Mouse (Mus musculus): ENCODE measurements around the gene Ajap1. TPM values are rescaled to one million over a fixed set of nuclear protein-coding genes. Genes with fewer than 3 reads are reported as not detected.

Ajap1 gene
- polyA plus RNA-seq (2014; fragmentation: Nextera tagmentation; extraction: Ambion mirVana), result 0.59 and 0.65 TPM in 2 replicates

GRCm38 (mm10) chr4:153482459-153483338 is at the start of gene Ajap1:
TSS of gene Ajap1 (minus strand) at chr4:153482811.
- peaks cover 70% of the 10 kb centered on the region for H3K27me3 ChIP-seq (replicated peaks; ENCODE audit: control insufficient read depth, insufficient read depth, low read length)
- H3K9me3 ChIP-seq (ENCODE audit: control insufficient read depth, low read length), result no peaks in the 10 kb centered on the region
- peak within 1 kb of the TSS; percentile 45 for H3K4me3 ChIP-seq (ENCODE audit: low read depth, low read length)
- DNase-seq (ENCODE audit: low spot score), result peak; percentile 12
- H3K4me1 ChIP-seq (ENCODE audit: control insufficient read depth, insufficient read depth, low read length), result peaks cover 11% of the 10 kb centered on the region; the same call in 1 of the 2 replicates
- peak within 1 kb of the TSS; percentile 46 for H3K9ac ChIP-seq (ENCODE audit: low read depth, low read length)
- H3K27ac ChIP-seq (replicated peaks; ENCODE audit: low read depth, low read length), result no peak within 1 kb of the TSS
- peak; percentile 31; the same call in 1 of the 2 replicates for ATAC-seq (ENCODE audit: low read depth)
- no peaks in the 10 kb centered on the region for H3K36me3 ChIP-seq (ENCODE audit: control insufficient read depth, insufficient read depth, low read length)
- WGBS, result 0% methylated on average over 24 of the region's 114 CpGs
- H3K4me2 ChIP-seq (ENCODE audit: low read depth, low read length), result peak within 1 kb of the TSS; percentile 84

DNA sequence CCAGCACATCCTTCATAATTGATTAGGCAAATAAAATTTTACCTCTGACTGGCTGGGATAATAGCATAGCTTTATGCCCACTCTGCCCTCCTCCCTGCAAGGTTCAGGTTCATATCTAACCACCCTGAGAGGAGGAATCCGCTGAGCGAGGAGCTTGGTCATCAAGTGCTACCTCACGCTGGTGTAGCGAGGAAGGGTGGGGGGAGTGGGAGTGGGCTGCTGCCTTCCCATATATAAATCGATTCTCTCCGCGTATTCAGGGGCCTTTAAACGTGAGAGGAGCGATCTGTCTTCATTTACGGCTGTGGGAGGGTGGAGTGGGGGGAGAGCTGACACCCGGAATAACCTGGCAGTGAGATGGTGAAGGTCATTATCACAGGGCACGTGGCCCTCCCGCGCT is 47.9 kb upstream of the Ajap1 start:
- DNase-seq (ENCODE audit: low spot score), result no peak

GRCm38 (mm10) chr4:153521601-153522000 is 39.0 kb upstream of the Ajap1 start:
- H3K9ac ChIP-seq (ENCODE audit: low read depth, low read length), result no peak overlapping the region
- H3K4me1 ChIP-seq (ENCODE audit: control insufficient read depth, insufficient read depth, low read length), result no peaks in the 10 kb centered on the region
- no peaks in the 10 kb centered on the region for H3K36me3 ChIP-seq (ENCODE audit: control insufficient read depth, insufficient read depth, low read length)
- no peak overlapping the region for H3K4me2 ChIP-seq (ENCODE audit: low read depth, low read length)
- DNase-seq (ENCODE audit: low spot score) (no peak), ATAC-seq (ENCODE audit: low read depth) (no peak)
- 83% methylated on average over 1 of the region's 1 CpGs for WGBS
- no peaks in the 10 kb centered on the region for H3K27me3 ChIP-seq (replicated peaks; ENCODE audit: control insufficient read depth, insufficient read depth, low read length)
- no peak overlapping the region for H3K27ac ChIP-seq (replicated peaks; ENCODE audit: low read depth, low read length)
- no peaks in the 10 kb centered on the region for H3K9me3 ChIP-seq (ENCODE audit: control insufficient read depth, low read length)
- no peak overlapping the region for H3K4me3 ChIP-seq (ENCODE audit: low read depth, low read length)

More for the DNA sequence above, 47.9 kb upstream of the Ajap1 start:
- Histone ChIP-seq H3K27ac (replicated peaks; ENCODE audit: low read depth, low read length) (no peak overlapping the region), H3K27me3 (replicated peaks; ENCODE audit: control insufficient read depth, insufficient read depth, low read length) (no peaks in the 10 kb centered on the region), H3K4me2 (ENCODE audit: low read depth, low read length) (no peak overlapping the region), H3K4me1 (ENCODE audit: control insufficient read depth, insufficient read depth, low read length) (no peaks in the 10 kb centered on the region), H3K36me3 (ENCODE audit: control insufficient read depth, insufficient read depth, low read length) (no peaks in the 10 kb centered on the region), H3K9ac (ENCODE audit: low read depth, low read length) (no peak overlapping the region), H3K4me3 (ENCODE audit: low read depth, low read length) (no peak overlapping the region), H3K9me3 (ENCODE audit: control insufficient read depth, low read length) (no peaks in the 10 kb centered on the region)
- no peak for ATAC-seq (ENCODE audit: low read depth)
- 44% methylated on average over 14 of the region's 14 CpGs for WGBS

GRCm38 (mm10) chr4:153519888-153520287 is 37.3 kb upstream of the Ajap1 start:
- Histone ChIP-seq H3K27ac (replicated peaks; ENCODE audit: low read depth, low read length) (no peak overlapping the region), H3K36me3 (ENCODE audit: control insufficient read depth, insufficient read depth, low read length) (no peaks in the 10 kb centered on the region), H3K9me3 (ENCODE audit: control insufficient read depth, low read length) (no peaks in the 10 kb centered on the region), H3K9ac (ENCODE audit: low read depth, low read length) (no peak overlapping the region), H3K27me3 (replicated peaks; ENCODE audit: control insufficient read depth, insufficient read depth, low read length) (no peaks in the 10 kb centered on the region), H3K4me3 (ENCODE audit: low read depth, low read length) (no peak overlapping the region), H3K4me2 (ENCODE audit: low read depth, low read length) (no peak overlapping the region), H3K4me1 (ENCODE audit: control insufficient read depth, insufficient read depth, low read length) (no peaks in the 10 kb centered on the region)
- ATAC-seq (ENCODE audit: low read depth) (no peak), DNase-seq (ENCODE audit: low spot score) (no peak)
- WGBS, result 77% methylated on average over 3 of the region's 3 CpGs

DNA sequence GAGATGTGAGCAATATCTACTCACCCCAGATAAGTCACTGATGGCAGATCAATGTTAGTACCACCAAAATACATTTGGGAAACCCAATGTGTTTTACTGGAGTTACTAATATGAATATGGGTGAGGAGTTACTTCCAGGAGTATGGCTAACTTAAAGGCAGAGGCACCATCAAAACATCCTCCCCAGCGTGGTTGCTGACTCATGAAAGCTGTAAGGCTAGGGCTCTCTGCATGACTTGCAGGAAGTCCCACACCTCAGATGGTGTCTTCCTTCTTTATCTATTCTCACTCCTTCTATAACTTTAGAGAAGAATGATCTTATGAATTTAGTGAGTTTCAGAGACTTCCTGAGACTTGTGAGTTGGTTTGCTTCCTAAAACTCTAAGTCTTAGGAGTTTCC is 36.7 kb upstream of the Ajap1 start:
- ATAC-seq (ENCODE audit: low read depth) (no peak), DNase-seq (ENCODE audit: low spot score) (no peak)
- Histone ChIP-seq H3K27ac (replicated peaks; ENCODE audit: low read depth, low read length) (no peak overlapping the region), H3K36me3 (ENCODE audit: control insufficient read depth, insufficient read depth, low read length) (no peaks in the 10 kb centered on the region), H3K9me3 (ENCODE audit: control insufficient read depth, low read length) (no peaks in the 10 kb centered on the region), H3K9ac (ENCODE audit: low read depth, low read length) (no peak overlapping the region), H3K27me3 (replicated peaks; ENCODE audit: control insufficient read depth, insufficient read depth, low read length) (no peaks in the 10 kb centered on the region), H3K4me2 (ENCODE audit: low read depth, low read length) (no peak overlapping the region), H3K4me3 (ENCODE audit: low read depth, low read length) (no peak overlapping the region), H3K4me1 (ENCODE audit: control insufficient read depth, insufficient read depth, low read length) (no peaks in the 10 kb centered on the region)
- WGBS, result 79% methylated on average over 1 of the region's 1 CpGs

DNA sequence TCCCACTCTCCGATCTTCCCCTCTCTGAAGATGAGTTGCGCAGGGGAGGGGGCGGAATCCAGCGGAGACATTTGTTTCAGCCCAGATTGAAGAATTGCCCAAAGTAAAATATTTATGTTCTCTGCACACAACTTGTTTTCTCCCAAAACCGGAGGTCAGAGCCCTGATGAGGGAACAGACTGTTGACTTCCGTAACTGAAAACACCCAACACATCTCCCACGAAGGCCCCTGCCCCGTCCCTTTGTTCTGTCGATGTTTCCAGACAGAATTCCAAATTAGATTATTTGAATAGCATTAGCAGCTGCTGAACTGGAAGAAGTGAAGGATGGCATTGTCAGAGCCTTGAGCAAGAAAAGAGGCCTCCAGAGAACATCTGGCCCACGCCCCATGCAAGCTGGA is 33.2 kb upstream of the Ajap1 start:
- Histone ChIP-seq H3K36me3 (ENCODE audit: control insufficient read depth, insufficient read depth, low read length) (no peaks in the 10 kb centered on the region), H3K27ac (replicated peaks; ENCODE audit: low read depth, low read length) (no peak overlapping the region), H3K4me3 (ENCODE audit: low read depth, low read length) (no peak overlapping the region), H3K4me2 (ENCODE audit: low read depth, low read length) (no peak overlapping the region), H3K9ac (ENCODE audit: low read depth, low read length) (no peak overlapping the region), H3K9me3 (ENCODE audit: control insufficient read depth, low read length) (no peaks in the 10 kb centered on the region), H3K27me3 (replicated peaks; ENCODE audit: control insufficient read depth, insufficient read depth, low read length) (no peaks in the 10 kb centered on the region), H3K4me1 (ENCODE audit: control insufficient read depth, insufficient read depth, low read length) (no peaks in the 10 kb centered on the region)
- DNase-seq (ENCODE audit: low spot score) (no peak), ATAC-seq (ENCODE audit: low read depth) (no peak)
- 49% methylated on average over 10 of the region's 10 CpGs for WGBS

- Histone ChIP-seq H3K36me3 (ENCODE audit: control insufficient read depth, insufficient read depth, low read length) (no peaks in the 10 kb centered on the region), H3K9ac (ENCODE audit: low read depth, low read length) (no peak overlapping the region), H3K4me1 (ENCODE audit: control insufficient read depth, insufficient read depth, low read length) (no peaks in the 10 kb centered on the region), H3K4me3 (ENCODE audit: low read depth, low read length) (no peak overlapping the region), H3K9me3 (ENCODE audit: control insufficient read depth, low read length) (no peaks in the 10 kb centered on the region), H3K27ac (replicated peaks; ENCODE audit: low read depth, low read length) (no peak overlapping the region), H3K27me3 (replicated peaks; ENCODE audit: control insufficient read depth, insufficient read depth, low read length) (no peaks in the 10 kb centered on the region), H3K4me2 (ENCODE audit: low read depth, low read length) (no peak overlapping the region)
- WGBS, result 82% methylated on average over 6 of the region's 6 CpGs
- DNase-seq (ENCODE audit: low spot score) (no peak), ATAC-seq (ENCODE audit: low read depth) (no peak)
Measured at GRCm38 (mm10) chr4:153514071-153514470, 31.5 kb upstream of the Ajap1 start.

DNA sequence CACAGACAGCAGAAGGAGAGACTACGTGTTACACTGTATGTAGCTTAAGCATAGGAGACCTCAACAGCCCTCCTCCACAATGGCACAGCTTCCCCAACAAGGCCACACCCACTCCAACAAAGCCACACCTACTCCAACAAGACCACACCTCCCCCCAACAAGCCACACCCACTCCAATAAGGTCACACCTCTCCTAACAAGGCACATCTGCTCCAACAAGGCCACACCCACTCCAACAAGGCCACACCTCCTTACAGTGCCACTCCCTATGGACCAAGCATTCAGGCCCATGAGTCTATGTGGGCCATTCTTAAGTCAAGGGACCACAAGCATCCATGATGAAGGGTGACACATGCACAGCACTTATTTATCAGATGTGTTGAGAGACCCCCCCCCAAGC is 28.9 kb upstream of the Ajap1 start:
- WGBS, result 100% methylated on average over 1 of the region's 1 CpGs
- H3K4me2 ChIP-seq (ENCODE audit: low read depth, low read length), result no peak overlapping the region
- ATAC-seq (ENCODE audit: low read depth), result no peak

GRCm38 (mm10) chr4:153501936-153502335 is 19.3 kb upstream of the Ajap1 start:
- ATAC-seq (ENCODE audit: low read depth) (no peak), DNase-seq (ENCODE audit: low spot score) (no peak)
- Histone ChIP-seq H3K9me3 (ENCODE audit: control insufficient read depth, low read length) (no peaks in the 10 kb centered on the region), H3K27ac (replicated peaks; ENCODE audit: low read depth, low read length) (no peak overlapping the region), H3K27me3 (replicated peaks; ENCODE audit: control insufficient read depth, insufficient read depth, low read length) (no peaks in the 10 kb centered on the region), H3K4me3 (ENCODE audit: low read depth, low read length) (no peak overlapping the region), H3K4me1 (ENCODE audit: control insufficient read depth, insufficient read depth, low read length) (no peaks in the 10 kb centered on the region), H3K4me2 (ENCODE audit: low read depth, low read length) (no peak overlapping the region), H3K9ac (ENCODE audit: low read depth, low read length) (no peak overlapping the region), H3K36me3 (ENCODE audit: control insufficient read depth, insufficient read depth, low read length) (no peaks in the 10 kb centered on the region)
- WGBS, result 82% methylated on average over 7 of the region's 7 CpGs

More for the DNA sequence above, 28.9 kb upstream of the Ajap1 start:
- no peak overlapping the region for H3K9ac ChIP-seq (ENCODE audit: low read depth, low read length)
- no peak overlapping the region for H3K27ac ChIP-seq (replicated peaks; ENCODE audit: low read depth, low read length)
- DNase-seq (ENCODE audit: low spot score), result no peak
- H3K9me3 ChIP-seq (ENCODE audit: control insufficient read depth, low read length), result peaks cover 4% of the 10 kb centered on the region; the same call in 1 of the 2 replicates
- H3K4me3 ChIP-seq (ENCODE audit: low read depth, low read length), result no peak overlapping the region
- H3K36me3 ChIP-seq (ENCODE audit: control insufficient read depth, insufficient read depth, low read length), result no peaks in the 10 kb centered on the region
- no peaks in the 10 kb centered on the region for H3K27me3 ChIP-seq (replicated peaks; ENCODE audit: control insufficient read depth, insufficient read depth, low read length)
- no peaks in the 10 kb centered on the region for H3K4me1 ChIP-seq (ENCODE audit: control insufficient read depth, insufficient read depth, low read length)
